In genomic region chr15:10840621-10841034, GRCm38 (mm10) we compare ENCODE assay signal across 10 mouse cellular contexts.
DNase-seq lines count a peak whose midpoint lies in the region; ATAC-seq lines count a peak whose summit lies in the region.
"Had no signal": no experiment of that assay in that cellular context is flagged by ENCODE, and none has a peak within 500 bp of the region (broad histone marks: within the 10 kb centered on the region; RNA-seq: fewer than 3 reads in every experiment).

No protein-coding gene starts in this region.

- H3K36me3 ChIP-seq in heart, embryonic 12.5 days: no peaks in the 10 kb centered on the region
- H3K36me3 ChIP-seq in heart, embryonic 10.5 days: no peaks in the 10 kb centered on the region
- H3K36me3 ChIP-seq in liver, embryonic 12.5 days: no peaks in the 10 kb centered on the region

- 0 out of 2 replicates have a peak overlapping the region, but pooled peaks have one; percentile 3 for H3K27ac ChIP-seq in heart, embryonic 12.5 days (ENCODE audit: poor library complexity, severe bottlenecking)
- H3K27ac ChIP-seq in heart, embryonic 10.5 days: no peak overlapping the region
- no peak overlapping the region for H3K27ac ChIP-seq in liver, embryonic 12.5 days
- H3K27ac ChIP-seq: gastrocnemius, adult 2 months had no signal

- 0 out of 2 replicates have a peak, but pooled peaks cover 2% of the 10 kb centered on the region for H3K4me1 ChIP-seq in heart, embryonic 12.5 days (replicated peaks)
- H3K4me1 ChIP-seq in heart, embryonic 10.5 days: no peaks in the 10 kb centered on the region
- H3K4me1 ChIP-seq in liver, embryonic 12.5 days: no peaks in the 10 kb centered on the region

- H3K9me3 ChIP-seq in heart, embryonic 12.5 days (replicated peaks): no peaks in the 10 kb centered on the region
- no peaks in the 10 kb centered on the region for H3K9me3 ChIP-seq in heart, embryonic 10.5 days
- H3K9me3 ChIP-seq in liver, embryonic 12.5 days (replicated peaks): no peaks in the 10 kb centered on the region

- DNase-seq in heart, embryonic 10.5 days (ENCODE audit: low spot score): no peak
- DNase-seq in cerebellum, adult 9-10 months: peak; percentile 9
- DNase-seq in heart, postnatal 4 days: peak; percentile 50
- DNase-seq in left cerebral cortex, postnatal 4 days: peak; percentile 60
- no peak for DNase-seq in ovary, postnatal 14 days (ENCODE audit: low spot score)
- DNase-seq: gastrocnemius, adult 2 months had no signal

- H3K9ac ChIP-seq in heart, embryonic 12.5 days: no peak overlapping the region
- no peak overlapping the region for H3K9ac ChIP-seq in liver, embryonic 12.5 days

- no peak for ATAC-seq in heart, embryonic 12.5 days (ENCODE audit: insufficient number of reproducible peaks, low FRiP score)
- ATAC-seq in inflammation-experienced regulatory T-cells, adult 6 months: no peak
- ATAC-seq in liver, embryonic 12.5 days: no peak

- H3K4me3 ChIP-seq in heart, embryonic 12.5 days: no peak overlapping the region
- H3K4me3 ChIP-seq in heart, embryonic 10.5 days: no peak overlapping the region
- no peak overlapping the region for H3K4me3 ChIP-seq in liver, embryonic 12.5 days
- H3K4me3 ChIP-seq: gastrocnemius, adult 2 months had no signal

- no peaks in the 10 kb centered on the region for H3K27me3 ChIP-seq in heart, embryonic 12.5 days (replicated peaks)
- no peaks in the 10 kb centered on the region for H3K27me3 ChIP-seq in heart, embryonic 10.5 days (ENCODE audit: insufficient read depth, poor library complexity, severe bottlenecking)
- H3K27me3 ChIP-seq in liver, embryonic 12.5 days (replicated peaks): no peaks in the 10 kb centered on the region
- H3K27me3 ChIP-seq: CH12.LX had no signal

- H3K4me2 ChIP-seq in heart, embryonic 12.5 days: no peak overlapping the region
- no peak overlapping the region for H3K4me2 ChIP-seq in liver, embryonic 12.5 days

- WGBS in heart, embryonic 12.5 days: 45% methylated on average over 4 of the region's 4 CpGs
- WGBS in heart, embryonic 10.5 days: 69% methylated on average over 4 of the region's 4 CpGs
- 62% methylated on average over 4 of the region's 4 CpGs for WGBS in liver, embryonic 12.5 days (ENCODE audit: insufficient replicate concordance)

- intact Hi-C loops in left cerebral cortex, postnatal 4 days (cut with DNase I): no loop called here

Comparison
In these comparisons a context has a peak if more than half of its experiments do, and no peak if none do; other contexts are left out.
1. DNase-seq: peak in cerebellum, adult 9-10 months (single experiment), heart, postnatal 4 days (single experiment) and left cerebral cortex, postnatal 4 days (single experiment); none in heart, embryonic 10.5 days (single experiment) and ovary, postnatal 14 days (single experiment).